Mouse (Mus musculus): ENCODE measurements around the gene Slc29a3. TPM values are rescaled to one million over a fixed set of nuclear protein-coding genes. Genes with fewer than 3 reads are reported as not detected.

Slc29a3 gene
- polyA plus RNA-seq, 1 experiment from 2014 or later, result 4.4 TPM

DNA sequence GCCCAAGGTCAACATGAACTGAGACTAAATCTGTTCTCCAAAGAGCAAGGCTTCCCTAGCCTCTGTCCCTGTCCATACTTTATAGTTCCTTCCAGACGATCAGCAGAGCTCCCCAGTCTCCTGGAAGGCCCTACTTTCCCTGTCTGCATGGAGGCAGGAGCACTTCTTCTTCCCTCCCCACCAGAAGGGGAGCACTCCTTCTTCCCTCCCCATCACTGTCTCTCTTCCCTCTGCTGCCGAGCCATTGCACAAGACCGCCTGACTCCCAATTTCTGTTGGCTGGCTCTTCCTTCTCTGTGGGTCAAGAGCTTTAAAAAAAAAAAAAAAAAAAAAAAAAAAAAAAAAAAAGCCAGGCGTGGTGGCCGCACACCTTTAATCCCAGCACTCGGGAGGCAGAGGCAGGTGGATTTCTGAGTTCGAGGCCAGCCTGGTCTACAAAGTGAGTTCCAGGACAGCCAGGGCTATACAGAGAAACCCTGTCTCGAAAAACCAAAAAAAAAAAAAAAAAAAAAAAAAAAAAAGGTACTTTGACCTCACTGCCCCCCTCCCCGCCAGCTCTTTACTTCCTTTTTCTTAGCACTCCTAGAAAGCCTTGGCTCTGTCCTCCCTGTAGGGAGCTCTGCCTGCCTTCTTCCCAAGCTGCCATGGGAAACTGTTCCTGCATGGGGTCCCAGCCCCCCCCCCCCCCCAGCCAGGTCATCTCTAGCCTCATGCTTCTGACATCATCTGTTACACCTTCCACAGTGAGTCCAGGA lies 14.5 kb downstream of the Slc29a3 start:
- ATAC-seq (ENCODE audit: low read depth), result no peak
- H3K27me3 ChIP-seq (ENCODE audit: control insufficient read depth, insufficient read depth, low read depth, low read length), result no peaks in the 10 kb centered on the region
- 38% methylated on average over 8 of the region's 9 CpGs for WGBS (ENCODE audit: insufficient replicate concordance)

DNA sequence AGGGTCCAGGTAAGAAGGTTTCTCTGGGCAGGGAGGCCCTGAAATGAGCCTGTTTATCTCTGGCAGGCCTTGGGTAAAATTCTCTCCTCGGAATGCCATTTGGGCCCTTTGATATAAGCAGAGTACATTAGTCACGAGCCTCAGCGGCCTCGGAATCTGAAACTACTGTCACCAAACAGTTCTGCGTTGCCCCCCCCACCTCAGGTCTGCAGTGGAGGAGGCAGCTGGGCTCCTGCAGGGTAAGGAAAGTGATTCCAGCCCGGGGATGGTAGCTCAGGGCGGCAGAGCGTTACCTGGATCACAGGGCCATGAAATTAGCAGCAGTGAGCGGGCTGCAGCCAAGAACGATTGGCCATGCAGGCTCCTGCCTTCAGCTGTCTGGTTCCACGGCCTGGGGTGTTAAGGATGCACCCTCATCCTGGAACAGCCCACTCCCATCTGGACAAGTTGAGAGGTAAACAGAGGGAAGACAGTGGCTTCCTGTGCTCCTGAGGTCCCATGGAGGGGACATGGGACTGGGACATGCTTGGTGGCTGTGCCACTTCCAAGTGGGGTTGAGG lies 15.3 kb downstream of the Slc29a3 start:
- no peak for ATAC-seq (ENCODE audit: low read depth)
- Histone ChIP-seq H3K9me3 (replicated peaks; ENCODE audit: control insufficient read depth, low read length) (no peaks in the 10 kb centered on the region), H3K9ac (ENCODE audit: low read depth, low read length) (no peak overlapping the region), H3K4me2 (ENCODE audit: low read depth, low read length) (no peak overlapping the region), H3K27ac (ENCODE audit: low read length) (no peak overlapping the region), H3K27me3 (ENCODE audit: control insufficient read depth, insufficient read depth, low read depth, low read length) (no peaks in the 10 kb centered on the region), H3K4me3 (ENCODE audit: low read depth, low read length) (no peak overlapping the region), H3K36me3 (ENCODE audit: control insufficient read depth, insufficient read depth) (no peaks in the 10 kb centered on the region), H3K4me1 (ENCODE audit: control insufficient read depth, low read depth, low read length) (no peaks in the 10 kb centered on the region; the same call in none of the 2 replicates)
- 70% methylated on average over 11 of the region's 11 CpGs for WGBS (ENCODE audit: insufficient replicate concordance)

More for the DNA sequence above, 14.5 kb downstream of the Slc29a3 start:
- no peak overlapping the region for H3K27ac ChIP-seq (ENCODE audit: low read length)
- no peaks in the 10 kb centered on the region for H3K36me3 ChIP-seq (ENCODE audit: control insufficient read depth, insufficient read depth)
- no peak overlapping the region for H3K4me3 ChIP-seq (ENCODE audit: low read depth, low read length)
- H3K4me2 ChIP-seq (ENCODE audit: low read depth, low read length), result no peak overlapping the region
- H3K9ac ChIP-seq (ENCODE audit: low read depth, low read length), result no peak overlapping the region
- no peaks in the 10 kb centered on the region; the same call in none of the 2 replicates for H3K4me1 ChIP-seq (ENCODE audit: control insufficient read depth, low read depth, low read length)
- H3K9me3 ChIP-seq (replicated peaks; ENCODE audit: control insufficient read depth, low read length), result no peaks in the 10 kb centered on the region

DNA sequence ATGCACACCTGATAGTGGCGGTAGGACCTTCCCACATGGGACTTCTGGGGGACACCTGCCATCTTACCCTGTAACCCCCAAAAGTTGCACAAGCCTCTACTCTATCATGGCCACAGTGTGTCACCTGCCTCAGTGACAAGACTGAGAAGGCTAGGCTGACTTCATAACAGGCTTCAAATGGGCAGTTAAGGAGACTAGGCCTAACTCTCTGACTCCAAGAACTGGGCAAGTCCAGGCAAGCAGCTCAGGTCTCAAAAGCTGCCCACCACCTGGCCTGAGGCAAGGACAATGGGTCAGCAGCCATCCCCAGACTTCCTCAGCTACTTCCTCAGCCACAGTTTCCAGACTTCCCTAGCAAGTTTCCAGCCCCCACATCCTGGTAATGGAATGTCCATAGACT lies 16.9 kb downstream of the Slc29a3 start:
- Histone ChIP-seq H3K4me1 (ENCODE audit: control insufficient read depth, low read depth, low read length) (no peaks in the 10 kb centered on the region; the same call in none of the 2 replicates), H3K4me3 (ENCODE audit: low read depth, low read length) (no peak overlapping the region), H3K27ac (ENCODE audit: low read length) (no peak overlapping the region), H3K9me3 (replicated peaks; ENCODE audit: control insufficient read depth, low read length) (no peaks in the 10 kb centered on the region), H3K4me2 (ENCODE audit: low read depth, low read length) (no peak overlapping the region), H3K36me3 (ENCODE audit: control insufficient read depth, insufficient read depth) (no peaks in the 10 kb centered on the region), H3K9ac (ENCODE audit: low read depth, low read length) (no peak overlapping the region), H3K27me3 (ENCODE audit: control insufficient read depth, insufficient read depth, low read depth, low read length) (no peaks in the 10 kb centered on the region)
- ATAC-seq (ENCODE audit: low read depth), result no peak
- 80% methylated on average over 1 of the region's 1 CpGs for WGBS (ENCODE audit: insufficient replicate concordance)

DNA sequence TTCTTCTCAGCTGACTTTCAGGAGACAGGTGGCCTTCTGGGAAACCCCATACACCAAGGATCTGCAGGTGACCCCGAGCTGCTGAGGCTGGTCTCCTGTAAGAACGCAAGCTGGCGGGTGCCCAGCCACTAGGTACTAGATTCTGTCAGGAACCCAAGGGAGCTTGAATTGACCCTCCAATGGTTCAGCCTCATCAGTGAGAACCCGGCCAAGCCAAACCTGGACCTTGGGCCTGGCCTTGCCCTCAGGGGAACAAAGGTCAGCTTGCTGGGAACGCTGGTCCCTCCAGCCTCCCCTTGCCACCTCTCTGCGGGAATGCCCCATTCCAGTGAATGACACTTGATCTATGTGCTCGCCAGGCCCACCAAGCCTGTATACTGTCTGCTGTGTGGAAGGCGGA lies 19.1 kb downstream of the Slc29a3 start:
- no peak overlapping the region for H3K4me2 ChIP-seq (ENCODE audit: low read depth, low read length)
- no peak overlapping the region for H3K9ac ChIP-seq (ENCODE audit: low read depth, low read length)
- H3K36me3 ChIP-seq (ENCODE audit: control insufficient read depth, insufficient read depth), result no peaks in the 10 kb centered on the region
- H3K9me3 ChIP-seq (replicated peaks; ENCODE audit: control insufficient read depth, low read length), result no peaks in the 10 kb centered on the region
- H3K4me1 ChIP-seq (ENCODE audit: control insufficient read depth, low read depth, low read length), result no peaks in the 10 kb centered on the region
- H3K27ac ChIP-seq (ENCODE audit: low read length), result no peak overlapping the region
- WGBS (ENCODE audit: insufficient replicate concordance), result 61% methylated on average over 8 of the region's 8 CpGs
- H3K4me3 ChIP-seq (ENCODE audit: low read depth, low read length), result no peak overlapping the region
- no peaks in the 10 kb centered on the region for H3K27me3 ChIP-seq (ENCODE audit: control insufficient read depth, insufficient read depth, low read depth, low read length)
- peak; percentile 13; the same call in 1 of the 2 replicates for ATAC-seq (ENCODE audit: low read depth)

DNA sequence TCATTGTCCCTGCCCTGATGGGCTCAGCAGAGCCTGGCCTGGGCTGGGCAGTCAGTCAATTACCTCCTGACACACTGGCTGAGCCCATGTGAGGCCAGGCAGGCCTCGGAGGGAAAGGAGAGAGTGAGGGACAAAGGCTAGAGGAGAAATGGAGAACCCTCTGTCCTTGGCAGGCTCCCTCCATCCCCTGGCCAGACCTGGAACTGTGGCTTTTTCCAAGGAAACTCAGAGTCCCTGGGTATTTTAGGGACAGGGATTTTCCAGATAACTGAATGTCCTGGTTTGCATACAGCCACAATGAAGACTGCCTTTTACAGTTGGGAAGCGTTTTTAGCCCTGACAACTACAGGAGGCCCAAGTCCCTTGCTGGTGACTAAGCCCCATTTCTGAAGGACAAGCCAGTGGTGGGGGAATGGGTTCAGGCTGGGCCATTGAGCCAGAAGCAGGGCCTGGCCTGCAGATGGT lies 20.2 kb downstream of the Slc29a3 start:
- H3K27ac ChIP-seq (ENCODE audit: low read length), result no peak overlapping the region
- H3K27me3 ChIP-seq (ENCODE audit: control insufficient read depth, insufficient read depth, low read depth, low read length), result no peaks in the 10 kb centered on the region
- no peaks in the 10 kb centered on the region for H3K4me1 ChIP-seq (ENCODE audit: control insufficient read depth, low read depth, low read length)
- whole genome bisulfite sequencing (ENCODE audit: insufficient replicate concordance), result 51% methylated on average over 2 of the region's 2 CpGs
- no peak overlapping the region for H3K4me2 ChIP-seq (ENCODE audit: low read depth, low read length)
- H3K4me3 ChIP-seq (ENCODE audit: low read depth, low read length), result no peak overlapping the region
- no peak overlapping the region for H3K9ac ChIP-seq (ENCODE audit: low read depth, low read length)
- H3K36me3 ChIP-seq (ENCODE audit: control insufficient read depth, insufficient read depth), result no peaks in the 10 kb centered on the region
- H3K9me3 ChIP-seq (replicated peaks; ENCODE audit: control insufficient read depth, low read length), result no peaks in the 10 kb centered on the region
- ATAC-seq (ENCODE audit: low read depth), result no peak

DNA sequence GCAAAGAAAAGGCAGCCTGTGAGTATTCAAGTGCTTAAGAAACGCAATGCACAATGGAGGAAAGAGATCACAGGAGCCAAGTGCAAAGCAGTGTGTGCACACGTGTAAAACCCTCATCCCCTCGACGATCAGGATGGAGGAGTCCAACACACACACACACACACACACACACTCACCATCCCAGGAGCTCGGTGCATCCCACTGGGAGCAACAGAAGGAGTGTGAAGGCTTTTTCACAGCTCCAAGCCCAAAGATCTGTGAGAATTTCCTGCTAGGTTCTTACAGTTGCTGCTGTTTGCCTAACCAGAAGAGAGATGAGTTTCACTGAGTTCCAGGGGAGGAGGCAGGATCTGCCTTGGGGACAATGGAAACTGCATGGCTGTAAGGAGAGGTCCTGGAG lies 20.9 kb downstream of the Slc29a3 start:
- no peak overlapping the region for H3K4me3 ChIP-seq (ENCODE audit: low read depth, low read length)
- no peaks in the 10 kb centered on the region for H3K36me3 ChIP-seq (ENCODE audit: control insufficient read depth, insufficient read depth)
- no peaks in the 10 kb centered on the region for H3K27me3 ChIP-seq (ENCODE audit: control insufficient read depth, insufficient read depth, low read depth, low read length)
- ATAC-seq (ENCODE audit: low read depth), result no peak
- H3K9me3 ChIP-seq (replicated peaks; ENCODE audit: control insufficient read depth, low read length), result no peaks in the 10 kb centered on the region
- H3K9ac ChIP-seq (ENCODE audit: low read depth, low read length), result no peak overlapping the region
- H3K27ac ChIP-seq (ENCODE audit: low read length), result no peak overlapping the region
- no peaks in the 10 kb centered on the region for H3K4me1 ChIP-seq (ENCODE audit: control insufficient read depth, low read depth, low read length)
- H3K4me2 ChIP-seq (ENCODE audit: low read depth, low read length), result no peak overlapping the region
- WGBS (ENCODE audit: insufficient replicate concordance), result 46% methylated on average over 5 of the region's 5 CpGs

DNA sequence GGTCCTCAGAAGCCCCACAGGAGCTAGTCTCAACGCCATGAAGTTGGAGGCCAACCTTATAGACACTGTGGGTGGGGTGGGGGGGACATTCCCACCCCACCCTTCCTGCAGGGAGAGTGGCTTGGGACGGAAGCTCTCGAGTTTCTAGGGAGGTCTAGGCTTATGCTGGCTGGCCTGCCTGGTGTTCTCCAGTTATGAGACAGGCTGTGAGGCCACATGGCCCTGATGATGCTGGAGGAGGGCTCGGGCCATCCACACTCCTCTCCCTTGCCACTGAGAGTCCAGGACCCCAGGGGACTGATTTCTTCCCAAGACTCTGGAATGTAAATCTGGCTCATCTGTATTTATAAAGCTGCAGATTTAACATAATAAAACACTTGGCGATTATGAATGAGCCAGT lies 25.3 kb downstream of the Slc29a3 start:
- H3K9ac ChIP-seq (ENCODE audit: low read depth, low read length), result no peak overlapping the region
- H3K27me3 ChIP-seq (ENCODE audit: control insufficient read depth, insufficient read depth, low read depth, low read length), result no peaks in the 10 kb centered on the region
- H3K4me1 ChIP-seq (ENCODE audit: control insufficient read depth, low read depth, low read length), result no peaks in the 10 kb centered on the region
- no peak overlapping the region for H3K27ac ChIP-seq (ENCODE audit: low read length)
- ATAC-seq (ENCODE audit: low read depth), result no peak
- H3K4me3 ChIP-seq (ENCODE audit: low read depth, low read length), result no peak overlapping the region
- WGBS (ENCODE audit: insufficient replicate concordance), result 49% methylated on average over 5 of the region's 5 CpGs
- H3K9me3 ChIP-seq (replicated peaks; ENCODE audit: control insufficient read depth, low read length), result no peaks in the 10 kb centered on the region
- H3K4me2 ChIP-seq (ENCODE audit: low read depth, low read length), result no peak overlapping the region
- H3K36me3 ChIP-seq (ENCODE audit: control insufficient read depth, insufficient read depth), result no peaks in the 10 kb centered on the region

DNA sequence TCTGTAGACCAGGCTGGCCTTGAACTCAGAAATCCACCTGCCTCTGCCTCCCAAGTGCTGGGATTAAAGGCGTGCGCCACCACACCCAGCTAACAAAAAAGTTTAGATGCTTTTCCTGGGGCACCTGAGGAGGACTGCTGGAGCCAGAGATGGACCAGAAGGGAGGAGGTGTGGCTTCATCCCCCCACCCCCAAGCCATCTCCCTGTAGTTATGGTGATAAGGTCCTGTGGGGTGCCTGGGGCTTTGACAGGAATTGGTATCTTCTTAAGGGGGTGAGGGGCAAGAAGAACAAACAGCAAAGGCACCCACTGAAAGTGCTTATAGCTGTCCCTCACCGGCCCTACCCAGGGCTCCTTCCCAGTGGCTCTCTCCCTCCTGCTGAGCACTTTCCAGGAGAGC lies 25.7 kb downstream of the Slc29a3 start:
- no peak for ATAC-seq (ENCODE audit: low read depth)
- no peaks in the 10 kb centered on the region for H3K36me3 ChIP-seq (ENCODE audit: control insufficient read depth, insufficient read depth)
- H3K4me2 ChIP-seq (ENCODE audit: low read depth, low read length), result no peak overlapping the region
- H3K27ac ChIP-seq (ENCODE audit: low read length), result no peak overlapping the region
- WGBS (ENCODE audit: insufficient replicate concordance), result 64% methylated on average over 3 of the region's 3 CpGs
- no peaks in the 10 kb centered on the region for H3K9me3 ChIP-seq (replicated peaks; ENCODE audit: control insufficient read depth, low read length)
- H3K4me3 ChIP-seq (ENCODE audit: low read depth, low read length), result no peak overlapping the region
- no peaks in the 10 kb centered on the region for H3K4me1 ChIP-seq (ENCODE audit: control insufficient read depth, low read depth, low read length)
- no peaks in the 10 kb centered on the region for H3K27me3 ChIP-seq (ENCODE audit: control insufficient read depth, insufficient read depth, low read depth, low read length)
- no peak overlapping the region for H3K9ac ChIP-seq (ENCODE audit: low read depth, low read length)

DNA sequence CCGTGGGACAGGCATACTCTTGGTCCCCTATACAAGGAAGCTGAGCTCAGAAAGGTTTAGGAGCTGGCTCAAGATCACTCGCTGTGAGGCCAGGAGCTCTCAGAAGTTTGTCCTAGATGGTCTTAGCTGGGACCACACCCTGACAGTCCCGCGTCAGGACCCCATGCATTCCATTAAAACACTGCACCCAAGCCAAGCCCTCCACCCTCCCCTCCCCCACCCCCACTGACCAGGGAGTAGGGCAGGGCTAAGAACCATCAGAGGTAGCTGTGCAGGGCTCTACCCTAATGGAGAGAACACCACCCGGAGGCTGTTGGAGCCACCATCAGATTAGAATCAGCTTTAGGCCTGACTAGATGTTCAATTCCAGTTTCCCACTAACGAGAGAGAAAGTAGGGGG lies 28.1 kb downstream of the Slc29a3 start:
- Histone ChIP-seq H3K4me3 (ENCODE audit: low read depth, low read length) (no peak overlapping the region), H3K9ac (ENCODE audit: low read depth, low read length) (no peak overlapping the region), H3K27ac (ENCODE audit: low read length) (no peak overlapping the region), H3K9me3 (replicated peaks; ENCODE audit: control insufficient read depth, low read length) (no peaks in the 10 kb centered on the region), H3K4me1 (ENCODE audit: control insufficient read depth, low read depth, low read length) (no peaks in the 10 kb centered on the region), H3K4me2 (ENCODE audit: low read depth, low read length) (no peak overlapping the region), H3K36me3 (ENCODE audit: control insufficient read depth, insufficient read depth) (no peaks in the 10 kb centered on the region), H3K27me3 (ENCODE audit: control insufficient read depth, insufficient read depth, low read depth, low read length) (no peaks in the 10 kb centered on the region)
- 63% methylated on average over 6 of the region's 6 CpGs for WGBS (ENCODE audit: insufficient replicate concordance)
- no peak for ATAC-seq (ENCODE audit: low read depth)
